Mouse (Mus musculus) testis, adult 2 months (tissue): Measurements from ENCODE around the gene 4930447C04Rik.

Experiments used
- CTCF ChIP-seq: fragments of 200-500 bp; IDR thresholded peaks from 2 replicates; pipeline ENCODE4 v1.5.1; 2012; ENCODE audit warnings: low read depth, mild to moderate bottlenecking, inconsistent platforms, low read length, moderate library complexity; ENCODE audit not compliant: control insufficient read depth, insufficient read depth, insufficient replicate concordance
- POLR2A ChIP-seq: fragments of 200-500 bp; IDR thresholded peaks from 2 replicates; pipeline ENCODE4 v1.6.1; 2012; ENCODE audit warnings: low read depth, mild to moderate bottlenecking, inconsistent platforms, low read length, moderate library complexity; ENCODE audit not compliant: control insufficient read depth

GRCm38 (mm10) chr12:72938176-72938575 is 2.4 kb downstream of the 4930447C04Rik start:
- TF ChIP-seq POLR2A = no peak
- no peak for TF ChIP-seq CTCF
